Mouse (Mus musculus): ENCODE data around the gene 6030408B16Rik. TPM values are rescaled to one million over a fixed set of nuclear protein-coding genes. Genes with fewer than 3 reads are reported as not detected.
"Not testable (repeated sequence)": the region's sequence is repeated elsewhere in the genome, so short reads cannot be mapped to it uniquely, and the experiment has no call there.

Gene 6030408B16Rik
- polyA plus RNA-seq, 1 experiment from 2014 or later = 0.48 TPM

- no peak overlapping the region for H3K4me3 ChIP-seq (ENCODE audit: low read depth, low read length)
- no peak for TF ChIP-seq CTCF (IDR thresholded peaks at IDR 0.05; ENCODE audit: low read depth)
- H3K4me1 ChIP-seq (replicated peaks; ENCODE audit: control insufficient read depth, insufficient read depth, low read length) = no peaks in the 10 kb centered on the region
- H3K27me3 ChIP-seq (replicated peaks; ENCODE audit: control insufficient read depth, insufficient read depth, low read length) = no peaks in the 10 kb centered on the region
- no peak overlapping the region for H3K4me2 ChIP-seq (replicated peaks; ENCODE audit: low read depth)
- H3K9me3 ChIP-seq (ENCODE audit: control insufficient read depth) = no peaks in the 10 kb centered on the region
- ATAC-seq = no peak
- H3K36me3 ChIP-seq (ENCODE audit: control insufficient read depth, insufficient read depth) = no peaks in the 10 kb centered on the region
- no peak overlapping the region for H3K27ac ChIP-seq (ENCODE audit: low read depth, low read length)
- no peak overlapping the region for H3K9ac ChIP-seq (ENCODE audit: low read depth, low read length)
- 14% methylated on average over 5 of the region's 5 CpGs for WGBS
These were observed 28.1 kb downstream of the 6030408B16Rik start for GRCm38 (mm10) chr15:101321126-101321525.

- no peak for TF ChIP-seq CTCF (IDR thresholded peaks at IDR 0.05; ENCODE audit: low read depth)
- 86% methylated on average over 5 of the region's 5 CpGs for WGBS
- Histone ChIP-seq H3K27ac (ENCODE audit: low read depth, low read length) (no peak overlapping the region), H3K4me1 (replicated peaks; ENCODE audit: control insufficient read depth, insufficient read depth, low read length) (no peaks in the 10 kb centered on the region), H3K4me3 (ENCODE audit: low read depth, low read length) (no peak overlapping the region), H3K9ac (ENCODE audit: low read depth, low read length) (no peak overlapping the region), H3K4me2 (replicated peaks; ENCODE audit: low read depth) (no peak overlapping the region), H3K9me3 (ENCODE audit: control insufficient read depth) (no peaks in the 10 kb centered on the region), H3K36me3 (ENCODE audit: control insufficient read depth, insufficient read depth) (no peaks in the 10 kb centered on the region), H3K27me3 (replicated peaks; ENCODE audit: control insufficient read depth, insufficient read depth, low read length) (no peaks in the 10 kb centered on the region)
- no peak for ATAC-seq
These were observed 29.1 kb downstream of the 6030408B16Rik start for GRCm38 (mm10) chr15:101322106-101322505.

GRCm38 (mm10) chr15:101322640-101323039, 29.6 kb downstream of the 6030408B16Rik start:
- TF ChIP-seq CTCF (IDR thresholded peaks at IDR 0.05; ENCODE audit: low read depth) = no peak
- 94% methylated on average over 7 of the region's 7 CpGs for WGBS
- Histone ChIP-seq H3K4me2 (replicated peaks; ENCODE audit: low read depth) (no peak overlapping the region), H3K9ac (ENCODE audit: low read depth, low read length) (no peak overlapping the region), H3K27ac (ENCODE audit: low read depth, low read length) (no peak overlapping the region), H3K36me3 (ENCODE audit: control insufficient read depth, insufficient read depth) (no peaks in the 10 kb centered on the region), H3K4me3 (ENCODE audit: low read depth, low read length) (no peak overlapping the region), H3K4me1 (replicated peaks; ENCODE audit: control insufficient read depth, insufficient read depth, low read length) (no peaks in the 10 kb centered on the region), H3K9me3 (ENCODE audit: control insufficient read depth) (no peaks in the 10 kb centered on the region), H3K27me3 (replicated peaks; ENCODE audit: control insufficient read depth, insufficient read depth, low read length) (no peaks in the 10 kb centered on the region)
- no peak for ATAC-seq

- H3K4me2 ChIP-seq (replicated peaks; ENCODE audit: low read depth) = no peak overlapping the region
- no peak overlapping the region for H3K9ac ChIP-seq (ENCODE audit: low read depth, low read length)
- no peaks in the 10 kb centered on the region for H3K36me3 ChIP-seq (ENCODE audit: control insufficient read depth, insufficient read depth)
- no peak overlapping the region for H3K4me3 ChIP-seq (ENCODE audit: low read depth, low read length)
- H3K27ac ChIP-seq (ENCODE audit: low read depth, low read length) = no peak overlapping the region
- no peaks in the 10 kb centered on the region for H3K4me1 ChIP-seq (replicated peaks; ENCODE audit: control insufficient read depth, insufficient read depth, low read length)
- H3K9me3 ChIP-seq (ENCODE audit: control insufficient read depth) = no peaks in the 10 kb centered on the region
- WGBS = 91% methylated on average over 5 of the region's 5 CpGs
- ATAC-seq = no peak
- peak; percentile 34 for TF ChIP-seq CTCF (IDR thresholded peaks at IDR 0.05; ENCODE audit: low read depth)
- no peaks in the 10 kb centered on the region for H3K27me3 ChIP-seq (replicated peaks; ENCODE audit: control insufficient read depth, insufficient read depth, low read length)
These were observed 30.5 kb downstream of the 6030408B16Rik start for GRCm38 (mm10) chr15:101323511-101323910.

GRCm38 (mm10) chr15:101324409-101324808, 31.4 kb downstream of the 6030408B16Rik start:
- H3K9ac ChIP-seq (ENCODE audit: low read depth, low read length); H3K27me3 ChIP-seq (replicated peaks; ENCODE audit: control insufficient read depth, insufficient read depth, low read length); H3K9me3 ChIP-seq (ENCODE audit: control insufficient read depth); H3K27ac ChIP-seq (ENCODE audit: low read depth, low read length); ATAC-seq; H3K4me1 ChIP-seq (replicated peaks; ENCODE audit: control insufficient read depth, insufficient read depth, low read length); H3K4me3 ChIP-seq (ENCODE audit: low read depth, low read length); H3K4me2 ChIP-seq (replicated peaks; ENCODE audit: low read depth); H3K36me3 ChIP-seq (ENCODE audit: control insufficient read depth, insufficient read depth): not testable (repeated sequence)

- TF ChIP-seq CTCF (IDR thresholded peaks at IDR 0.05; ENCODE audit: low read depth) = no peak
- Histone ChIP-seq H3K9me3 (ENCODE audit: control insufficient read depth) (no peaks in the 10 kb centered on the region), H3K4me2 (replicated peaks; ENCODE audit: low read depth) (no peak overlapping the region), H3K27ac (ENCODE audit: low read depth, low read length) (no peak overlapping the region), H3K4me1 (replicated peaks; ENCODE audit: control insufficient read depth, insufficient read depth, low read length) (no peaks in the 10 kb centered on the region), H3K4me3 (ENCODE audit: low read depth, low read length) (no peak overlapping the region), H3K9ac (ENCODE audit: low read depth, low read length) (no peak overlapping the region), H3K27me3 (replicated peaks; ENCODE audit: control insufficient read depth, insufficient read depth, low read length) (no peaks in the 10 kb centered on the region), H3K36me3 (ENCODE audit: control insufficient read depth, insufficient read depth) (no peaks in the 10 kb centered on the region)
- ATAC-seq = peak; percentile 22; the same call in 1 of the 2 replicates
- WGBS = 44% methylated on average over 10 of the region's 10 CpGs
These were observed 33.1 kb downstream of the 6030408B16Rik start for GRCm38 (mm10) chr15:101325991-101326534.

GRCm38 (mm10) chr15:101327282-101327681, 34.3 kb downstream of the 6030408B16Rik start:
- no peaks in the 10 kb centered on the region for H3K36me3 ChIP-seq (ENCODE audit: control insufficient read depth, insufficient read depth)
- H3K27me3 ChIP-seq (replicated peaks; ENCODE audit: control insufficient read depth, insufficient read depth, low read length) = no peaks in the 10 kb centered on the region
- H3K4me1 ChIP-seq (replicated peaks; ENCODE audit: control insufficient read depth, insufficient read depth, low read length) = no peaks in the 10 kb centered on the region
- WGBS = 3% methylated on average over 6 of the region's 6 CpGs
- H3K27ac ChIP-seq (ENCODE audit: low read depth, low read length) = no peak overlapping the region
- TF ChIP-seq CTCF (IDR thresholded peaks at IDR 0.05; ENCODE audit: low read depth) = peak; percentile 99
- no peaks in the 10 kb centered on the region for H3K9me3 ChIP-seq (ENCODE audit: control insufficient read depth)
- H3K4me3 ChIP-seq (ENCODE audit: low read depth, low read length) = no peak overlapping the region
- no peak overlapping the region for H3K9ac ChIP-seq (ENCODE audit: low read depth, low read length)
- ATAC-seq = peak; percentile 77
- H3K4me2 ChIP-seq (replicated peaks; ENCODE audit: low read depth) = no peak overlapping the region

All from intestine, postnatal 0 days (tissue).